Mouse (Mus musculus) midbrain, embryonic 16.5 days (tissue): ENCODE data around the gene Cyp2w1. TPM values are rescaled to one million over a fixed set of nuclear protein-coding genes. Genes with fewer than 3 reads are reported as not detected.
A peak's percentile ranks its signal among the peaks of the same experiment; 100 is the strongest.

Source experiments
- ATAC-seq: fragments of 200-750 bp; cut with Nextera tagmentation; 2 replicates; pipeline ENCODE4 v1.8.0; 2017; ENCODE audit warnings: moderate TSS enrichment
- H3K27ac ChIP-seq: fragments of 300-500 bp; sonication (generic); 2 replicates; pipeline ENCODE4 v1.5.1; 2014; ENCODE audit warnings: mild to moderate bottlenecking, low read length, mixed read lengths
- H3K27me3 ChIP-seq: fragments of 300-500 bp; sonication (generic); 2 replicates; pipeline ENCODE4 v1.6.1; 2014; ENCODE audit warnings: low read depth, low read length, mixed read lengths; ENCODE audit not compliant: control insufficient read depth, insufficient read depth
- H3K36me3 ChIP-seq: fragments of 300-500 bp; sonication (generic); 2 replicates; pipeline ENCODE4 v1.6.1; 2014; ENCODE audit warnings: mild to moderate bottlenecking, low read length, moderate library complexity, mixed read lengths; ENCODE audit not compliant: control insufficient read depth, insufficient read depth
- H3K4me1 ChIP-seq: fragments of 300-500 bp; sonication (generic); 2 replicates; pipeline ENCODE4 v1.6.1; 2014; ENCODE audit warnings: mild to moderate bottlenecking, low read length, mixed read lengths; ENCODE audit not compliant: control insufficient read depth, insufficient read depth
- H3K4me2 ChIP-seq: fragments of 300-500 bp; sonication (generic); 2 replicates; pipeline ENCODE4 v1.6.1; 2014; ENCODE audit warnings: mild to moderate bottlenecking, low read length, mixed read lengths
- H3K4me3 ChIP-seq: fragments of 300-500 bp; sonication (generic); 2 replicates; pipeline ENCODE4 v1.5.1; 2014; ENCODE audit warnings: low read depth, mild to moderate bottlenecking, low read length, moderate library complexity, mixed read lengths
- H3K9ac ChIP-seq: fragments of 300-500 bp; sonication (generic); 2 replicates; pipeline ENCODE4 v1.6.1; 2014; ENCODE audit warnings: low read depth, low read length, mixed read lengths
- H3K9me3 ChIP-seq: fragments of 300-500 bp; sonication (generic); replicated peaks from 2 replicates; pipeline ENCODE4 v1.6.1; 2014; ENCODE audit warnings: mild to moderate bottlenecking, low read length, mixed read lengths; ENCODE audit not compliant: control insufficient read depth, poor library complexity, severe bottlenecking
- WGBS: fragments of 180-500 bp; shearing (Covaris S2); extraction: QIAGEN DNeasy Blood & Tissue Kit; methylation state at CpG from one replicate; pipeline ENCODE4 v1.1.7; 2014; 5-methylcytosine and 5-hydroxymethylcytosine counted together
- polyA plus RNA-seq: library from polyadenylated mRNA; unstranded; fragments of >200 nt; fragmentation: Nextera tagmentation; extraction: Ambion mirVana; gene quantifications from 2 replicates; pipeline ENCODE4 v1.2.1, GENCODE M21; 2015

Cyp2w1 gene
- polyA plus RNA-seq: not detected in 2 replicates

- H3K27ac ChIP-seq: no peak within 1 kb of the TSS
- 0 out of 2 replicates have a peak within 1 kb of the TSS, but pooled peaks have one; percentile 12 for H3K9ac ChIP-seq
- WGBS: 51% methylated on average over 6 of the region's 6 CpGs
Observed at GRCm38 (mm10) chr5:139352317-139352716, at the start of gene Cyp2w1. Gene Cyp2w1 (plus strand): TSS chr5:139352617.

GRCm38 (mm10) chr5:139303646-139304061 lies 48.8 kb upstream of the Cyp2w1 start:
- WGBS: 90% methylated on average over 9 of the region's 9 CpGs
- Histone ChIP-seq H3K27me3 (no peaks in the 10 kb centered on the region), H3K27ac (no peak overlapping the region), H3K36me3 (0 out of 2 replicates have a peak, but pooled peaks cover 4% of the 10 kb centered on the region), H3K4me1 (no peaks in the 10 kb centered on the region), H3K4me3 (no peak overlapping the region), H3K9me3 (no peaks in the 10 kb centered on the region), H3K4me2 (no peak overlapping the region), H3K9ac (no peak overlapping the region)
- no peak for ATAC-seq

More at GRCm38 (mm10) chr5:139352317-139352716, at the start of gene Cyp2w1:
- Histone ChIP-seq H3K27me3 (no peaks in the 10 kb centered on the region), H3K4me1 (no peaks in the 10 kb centered on the region), H3K36me3 (no peaks in the 10 kb centered on the region), H3K4me3 (no peak within 1 kb of the TSS), H3K9me3 (no peaks in the 10 kb centered on the region), H3K4me2 (no peak within 1 kb of the TSS)
- ATAC-seq: no peak

GRCm38 (mm10) chr5:139309946-139310345 lies 42.5 kb upstream of the Cyp2w1 start:
- Histone ChIP-seq H3K36me3 (no peaks in the 10 kb centered on the region), H3K4me2 (no peak overlapping the region), H3K9ac (no peak overlapping the region), H3K27ac (no peak overlapping the region), H3K27me3 (no peaks in the 10 kb centered on the region), H3K4me1 (no peaks in the 10 kb centered on the region), H3K4me3 (no peak overlapping the region), H3K9me3 (no peaks in the 10 kb centered on the region)
- WGBS: 81% methylated on average over 3 of the region's 3 CpGs
- ATAC-seq: no peak

DNA sequence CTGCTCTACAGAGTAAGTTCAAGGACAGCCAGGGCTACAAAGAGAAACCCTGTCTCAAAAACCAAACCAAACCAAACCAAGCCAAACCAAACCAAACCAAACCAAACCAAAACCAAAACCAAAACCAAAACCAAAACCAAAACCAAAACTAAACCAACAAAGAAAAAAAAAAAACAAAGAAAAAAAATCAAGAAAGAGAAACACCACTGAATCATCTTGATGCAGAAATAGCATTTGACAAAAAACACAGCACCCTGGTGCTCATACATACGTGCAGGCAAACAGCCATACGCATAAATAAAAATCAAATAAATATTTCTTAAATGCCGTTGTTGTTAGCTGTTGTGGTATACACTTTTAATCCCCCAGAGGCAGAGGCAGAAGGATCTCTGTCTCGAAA lies 41.9 kb upstream of the Cyp2w1 start:
- Histone ChIP-seq H3K4me3 (no peak overlapping the region), H3K27me3 (no peaks in the 10 kb centered on the region), H3K9ac (no peak overlapping the region), H3K9me3 (no peaks in the 10 kb centered on the region), H3K4me1 (no peaks in the 10 kb centered on the region), H3K4me2 (no peak overlapping the region), H3K36me3 (no peaks in the 10 kb centered on the region), H3K27ac (no peak overlapping the region)
- ATAC-seq: no peak
- WGBS: 87% methylated on average over 4 of the region's 4 CpGs

- H3K4me2 ChIP-seq: no peak overlapping the region
- no peaks in the 10 kb centered on the region for H3K4me1 ChIP-seq
- 87% methylated on average over 9 of the region's 9 CpGs for WGBS
- H3K9me3 ChIP-seq: no peaks in the 10 kb centered on the region
- H3K9ac ChIP-seq: no peak overlapping the region
- no peaks in the 10 kb centered on the region for H3K27me3 ChIP-seq
- no peak overlapping the region for H3K27ac ChIP-seq
- ATAC-seq: no peak
- H3K36me3 ChIP-seq: no peaks in the 10 kb centered on the region
- no peak overlapping the region for H3K4me3 ChIP-seq
Observed at GRCm38 (mm10) chr5:139311822-139312221, 40.6 kb upstream of the Cyp2w1 start.

- Histone ChIP-seq H3K4me1 (no peaks in the 10 kb centered on the region), H3K27ac (no peak overlapping the region), H3K27me3 (no peaks in the 10 kb centered on the region), H3K9me3 (no peaks in the 10 kb centered on the region), H3K36me3 (no peaks in the 10 kb centered on the region), H3K4me2 (no peak overlapping the region), H3K4me3 (no peak overlapping the region), H3K9ac (no peak overlapping the region)
- no peak for ATAC-seq
- 95% methylated on average over 9 of the region's 9 CpGs for WGBS
Observed at GRCm38 (mm10) chr5:139313536-139313935, 38.9 kb upstream of the Cyp2w1 start.

GRCm38 (mm10) chr5:139314941-139315642 lies 37.3 kb upstream of the Cyp2w1 start:
- WGBS: 85% methylated on average over 12 of the region's 12 CpGs
- H3K9me3 ChIP-seq: no peaks in the 10 kb centered on the region
- H3K4me3 ChIP-seq: no peak overlapping the region
- H3K9ac ChIP-seq: no peak overlapping the region
- H3K36me3 ChIP-seq: no peaks in the 10 kb centered on the region
- H3K27ac ChIP-seq: no peak overlapping the region
- no peak overlapping the region for H3K4me2 ChIP-seq
- no peak for ATAC-seq
- H3K27me3 ChIP-seq: no peaks in the 10 kb centered on the region
- no peaks in the 10 kb centered on the region for H3K4me1 ChIP-seq

DNA sequence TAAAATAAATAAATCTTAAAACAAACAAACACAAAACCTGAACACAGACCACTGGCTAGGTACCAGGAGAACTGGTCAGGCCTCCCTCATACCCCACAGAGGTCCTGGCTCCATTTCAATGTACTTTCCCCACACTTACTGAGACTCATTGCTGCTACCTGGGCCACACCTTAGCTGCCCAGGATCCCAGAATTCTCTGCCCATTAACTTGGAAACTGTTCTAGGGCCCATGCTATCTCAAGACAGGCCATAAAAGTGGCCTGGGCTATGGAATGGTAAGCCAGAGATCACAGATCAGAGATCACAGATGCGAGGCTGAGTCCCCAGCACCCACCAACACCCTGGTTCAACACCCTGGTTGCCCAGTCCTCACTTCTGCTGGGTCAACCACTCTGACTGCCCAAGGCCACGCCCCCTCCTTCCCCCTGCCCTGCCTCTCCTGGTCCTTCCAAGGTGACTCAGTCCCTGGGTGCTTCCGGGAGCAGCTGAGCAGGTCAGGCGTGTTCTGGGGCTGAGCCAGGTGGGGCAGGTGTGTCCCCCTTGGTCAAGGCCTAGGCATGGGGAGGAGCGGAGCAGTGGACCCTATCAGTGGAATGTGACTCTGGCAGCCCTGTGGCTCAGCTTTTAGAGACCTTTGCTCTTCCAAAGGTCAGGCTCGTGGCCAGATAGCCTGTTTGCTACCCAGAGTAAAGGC lies 35.3 kb upstream of the Cyp2w1 start:
- no peak for ATAC-seq
- Histone ChIP-seq H3K9ac (no peak overlapping the region), H3K27me3 (no peaks in the 10 kb centered on the region), H3K9me3 (no peaks in the 10 kb centered on the region), H3K4me3 (no peak overlapping the region), H3K27ac (no peak overlapping the region), H3K4me1 (no peaks in the 10 kb centered on the region), H3K36me3 (no peaks in the 10 kb centered on the region), H3K4me2 (no peak overlapping the region)
- 74% methylated on average over 6 of the region's 6 CpGs for WGBS
